Mouse (Mus musculus) ES-Bruce4 (cell line): ENCODE measurements around the gene Rragd. TPM values are rescaled to one million over a fixed set of nuclear protein-coding genes. Genes with fewer than 3 reads are reported as not detected.

ENCODE experiments used
- H3K27ac ChIP-seq: 2 replicates; pipeline ENCODE4 v1.5.1; 2012; ENCODE audit warnings: low read length, inconsistent platforms; ENCODE audit not compliant: insufficient read depth
- H3K27me3 ChIP-seq: 2 replicates; pipeline ENCODE4 v1.6.1; 2012; ENCODE audit warnings: mild to moderate bottlenecking, low read length, inconsistent platforms; ENCODE audit not compliant: control insufficient read depth, poor library complexity, insufficient read depth, severe bottlenecking
- H3K36me3 ChIP-seq: 2 replicates; pipeline ENCODE4 v1.6.1; 2012; ENCODE audit warnings: inconsistent platforms, mild to moderate bottlenecking, low read length, moderate library complexity; ENCODE audit not compliant: control insufficient read depth, poor library complexity, insufficient read depth, severe bottlenecking
- H3K4me1 ChIP-seq: one replicate; pipeline ENCODE4 v1.8.1; 2011; ENCODE audit warnings: low read length; ENCODE audit not compliant: control insufficient read depth, insufficient read depth
- H3K4me3 ChIP-seq: 2 replicates; pipeline ENCODE4 v1.5.1; 2011; ENCODE audit warnings: low read depth, mild to moderate bottlenecking, low read length
- H3K9ac ChIP-seq: 2 replicates; pipeline ENCODE4 v1.6.1; 2012; ENCODE audit warnings: low read depth, mild to moderate bottlenecking, inconsistent platforms; ENCODE audit not compliant: poor library complexity, severe bottlenecking
- H3K9me3 ChIP-seq: replicated peaks from 2 replicates; pipeline ENCODE4 v1.6.1; 2012; ENCODE audit warnings: mild to moderate bottlenecking, low read length, inconsistent platforms; ENCODE audit not compliant: control insufficient read depth, poor library complexity, insufficient read depth, severe bottlenecking
- CTCF ChIP-seq: IDR thresholded peaks from one replicate; pipeline ENCODE4 v1.8.1; 2011; ENCODE audit warnings: low read depth, low read length
- EP300 ChIP-seq: IDR thresholded peaks from 2 replicates; pipeline ENCODE4 v1.6.1; 2011; ENCODE audit warnings: low read depth, low read length; ENCODE audit not compliant: insufficient read depth
- POLR2A ChIP-seq: IDR thresholded peaks from one replicate; pipeline ENCODE4 v1.8.1; 2011; ENCODE audit warnings: low read length; ENCODE audit not compliant: insufficient read depth
- polyA plus RNA-seq: library from polyadenylated mRNA; stranded (reverse); fragments of >200 nt; gene quantifications from 2 replicates; pipeline ENCODE4 v1.2.4, GENCODE M21; 2011; ENCODE audit warnings: low read depth; ENCODE audit not compliant: missing spikeins, insufficient read depth, insufficient read length

Gene Rragd
- polyA plus RNA-seq, 1 experiment, result 27.2 TPM

GRCm38 (mm10) chr4:33061158-33061557 lies 78.3 kb downstream of the Rragd start:
- no peak overlapping the region for H3K9ac ChIP-seq
- no peaks in the 10 kb centered on the region for H3K36me3 ChIP-seq
- H3K4me1 ChIP-seq, result no peaks in the 10 kb centered on the region
- TF ChIP-seq CTCF (no peak), POLR2A (no peak), EP300 (no peak)
- H3K4me3 ChIP-seq, result no peak overlapping the region
- no peaks in the 10 kb centered on the region for H3K27me3 ChIP-seq
- H3K9me3 ChIP-seq, result no peaks in the 10 kb centered on the region
- H3K27ac ChIP-seq, result no peak overlapping the region

GRCm38 (mm10) chr4:33062981-33063380 lies 80.1 kb downstream of the Rragd start, which contains the start of gene Gabrr2:
TSS of gene Gabrr2 (plus strand) at chr4:33062999.
- H3K27ac ChIP-seq, result no peak within 1 kb of the TSS
- no peaks in the 10 kb centered on the region for H3K9me3 ChIP-seq
- H3K4me1 ChIP-seq, result no peaks in the 10 kb centered on the region
- no peak within 1 kb of the TSS for H3K9ac ChIP-seq
- H3K27me3 ChIP-seq, result no peaks in the 10 kb centered on the region
- H3K4me3 ChIP-seq, result no peak within 1 kb of the TSS
- TF ChIP-seq EP300 (no peak), CTCF (no peak), POLR2A (no peak)
- no peaks in the 10 kb centered on the region for H3K36me3 ChIP-seq

- Histone ChIP-seq H3K36me3 (no peaks in the 10 kb centered on the region), H3K27ac (no peak overlapping the region), H3K9ac (no peak overlapping the region), H3K4me3 (no peak overlapping the region), H3K4me1 (no peaks in the 10 kb centered on the region), H3K27me3 (no peaks in the 10 kb centered on the region), H3K9me3 (no peaks in the 10 kb centered on the region)
- TF ChIP-seq EP300 (no peak), CTCF (no peak), POLR2A (no peak)
These were observed 82.1 kb downstream of the Rragd start for GRCm38 (mm10) chr4:33064986-33065385.

- Histone ChIP-seq H3K9me3 (no peaks in the 10 kb centered on the region), H3K36me3 (no peaks in the 10 kb centered on the region), H3K4me1 (no peaks in the 10 kb centered on the region), H3K9ac (no peak overlapping the region), H3K27ac (no peak overlapping the region), H3K4me3 (no peak overlapping the region), H3K27me3 (no peaks in the 10 kb centered on the region)
- no peak for TF ChIP-seq EP300
- TF ChIP-seq CTCF, result no peak
- no peak for TF ChIP-seq POLR2A
These were observed 83.6 kb downstream of the Rragd start for GRCm38 (mm10) chr4:33066223-33066960.

- Histone ChIP-seq H3K4me3 (no peak overlapping the region), H3K9ac (no peak overlapping the region), H3K9me3 (no peaks in the 10 kb centered on the region), H3K36me3 (no peaks in the 10 kb centered on the region), H3K4me1 (no peaks in the 10 kb centered on the region), H3K27ac (no peak overlapping the region), H3K27me3 (no peaks in the 10 kb centered on the region)
- no peak for TF ChIP-seq CTCF
- no peak for TF ChIP-seq EP300
- TF ChIP-seq POLR2A, result no peak
These were observed 84.5 kb downstream of the Rragd start for GRCm38 (mm10) chr4:33067331-33067730.

- no peaks in the 10 kb centered on the region for H3K36me3 ChIP-seq
- H3K4me3 ChIP-seq, result no peak overlapping the region
- no peak for TF ChIP-seq POLR2A
- TF ChIP-seq EP300, result no peak
- no peak for TF ChIP-seq CTCF
- no peaks in the 10 kb centered on the region for H3K9me3 ChIP-seq
- no peaks in the 10 kb centered on the region for H3K27me3 ChIP-seq
- no peak overlapping the region for H3K27ac ChIP-seq
- no peaks in the 10 kb centered on the region for H3K4me1 ChIP-seq
- H3K9ac ChIP-seq, result no peak overlapping the region
These were observed 85.0 kb downstream of the Rragd start for GRCm38 (mm10) chr4:33067826-33068225.
